Mouse (Mus musculus): ENCODE measurements at regions not wholly inside any gene's neighbourhood (a gene's known extent, or its start where the extent isn't known, plus 50 kb on each side); places are given as distances from the start of the nearest gene placed in this dataset.

- no peaks in the 10 kb centered on the region for H3K4me1 ChIP-seq (ENCODE audit: control insufficient read depth, insufficient read depth, low read length)
- ATAC-seq (ENCODE audit: insufficient number of reproducible peaks, low FRiP score, low TSS enrichment, low read depth) = no peak
- no peak overlapping the region for H3K9ac ChIP-seq (ENCODE audit: low read length)
- no peaks in the 10 kb centered on the region for H3K27me3 ChIP-seq (ENCODE audit: control insufficient read depth, insufficient read depth, low read length)
- no peak overlapping the region for H3K4me2 ChIP-seq (ENCODE audit: low read depth, severe bottlenecking)
- no peak overlapping the region for H3K27ac ChIP-seq (replicated peaks; ENCODE audit: low read depth, low read length)
- no peak for DNase-seq (ENCODE audit: low spot score)
- no peak overlapping the region for H3K4me3 ChIP-seq (ENCODE audit: low read depth, low read length)
- WGBS = 89% methylated on average over 10 of the region's 10 CpGs
- no peaks in the 10 kb centered on the region for H3K9me3 ChIP-seq (ENCODE audit: control insufficient read depth, low read length)
- no peaks in the 10 kb centered on the region for H3K36me3 ChIP-seq (ENCODE audit: control insufficient read depth, insufficient read depth, low read length)
Measured at GRCm38 (mm10) chr13:43724161-43724560, 60.4 kb upstream of the Cd83 start.

- H3K9ac ChIP-seq (ENCODE audit: low read length) = no peak overlapping the region
- H3K27ac ChIP-seq (replicated peaks; ENCODE audit: low read depth, low read length) = no peak overlapping the region
- peak; percentile 76 for DNase-seq (ENCODE audit: low spot score)
- H3K4me3 ChIP-seq (ENCODE audit: low read depth, low read length) = no peak overlapping the region
- no peaks in the 10 kb centered on the region for H3K9me3 ChIP-seq (ENCODE audit: control insufficient read depth, low read length)
- 27% methylated on average over 7 of the region's 7 CpGs for WGBS
- no peak for ATAC-seq (ENCODE audit: insufficient number of reproducible peaks, low FRiP score, low TSS enrichment, low read depth)
- H3K36me3 ChIP-seq (ENCODE audit: control insufficient read depth, insufficient read depth, low read length) = no peaks in the 10 kb centered on the region
- H3K27me3 ChIP-seq (ENCODE audit: control insufficient read depth, insufficient read depth, low read length) = no peaks in the 10 kb centered on the region
- no peaks in the 10 kb centered on the region for H3K4me1 ChIP-seq (ENCODE audit: control insufficient read depth, insufficient read depth, low read length)
- H3K4me2 ChIP-seq (ENCODE audit: low read depth, severe bottlenecking) = no peak overlapping the region
Measured at GRCm38 (mm10) chr13:43725698-43726097, 58.9 kb upstream of the Cd83 start.

- no peaks in the 10 kb centered on the region for H3K9me3 ChIP-seq (ENCODE audit: control insufficient read depth, low read length)
- DNase-seq (ENCODE audit: low spot score) (no peak), ATAC-seq (ENCODE audit: insufficient number of reproducible peaks, low FRiP score, low TSS enrichment, low read depth) (no peak)
- H3K4me2 ChIP-seq (ENCODE audit: low read depth, severe bottlenecking) = no peak overlapping the region
- no peak overlapping the region for H3K4me3 ChIP-seq (ENCODE audit: low read depth, low read length)
- 75% methylated on average over 13 of the region's 13 CpGs for WGBS
- no peaks in the 10 kb centered on the region for H3K36me3 ChIP-seq (ENCODE audit: control insufficient read depth, insufficient read depth, low read length)
- no peak overlapping the region for H3K9ac ChIP-seq (ENCODE audit: low read length)
- no peak overlapping the region for H3K27ac ChIP-seq (replicated peaks; ENCODE audit: low read depth, low read length)
- no peaks in the 10 kb centered on the region for H3K4me1 ChIP-seq (ENCODE audit: control insufficient read depth, insufficient read depth, low read length)
- no peaks in the 10 kb centered on the region for H3K27me3 ChIP-seq (ENCODE audit: control insufficient read depth, insufficient read depth, low read length)
Measured at GRCm38 (mm10) chr13:43726895-43727341, 57.7 kb upstream of the Cd83 start.

- Histone ChIP-seq H3K27me3 (ENCODE audit: control insufficient read depth, insufficient read depth, low read length) (no peaks in the 10 kb centered on the region), H3K36me3 (ENCODE audit: control insufficient read depth, insufficient read depth, low read length) (no peaks in the 10 kb centered on the region), H3K4me2 (ENCODE audit: low read depth, severe bottlenecking) (no peak overlapping the region), H3K27ac (replicated peaks; ENCODE audit: low read depth, low read length) (no peak overlapping the region), H3K4me1 (ENCODE audit: control insufficient read depth, insufficient read depth, low read length) (no peaks in the 10 kb centered on the region), H3K4me3 (ENCODE audit: low read depth, low read length) (no peak overlapping the region), H3K9me3 (ENCODE audit: control insufficient read depth, low read length) (no peaks in the 10 kb centered on the region), H3K9ac (ENCODE audit: low read length) (no peak overlapping the region)
- 88% methylated on average over 11 of the region's 11 CpGs for WGBS
- no peak for ATAC-seq (ENCODE audit: insufficient number of reproducible peaks, low FRiP score, low TSS enrichment, low read depth)
- no peak for DNase-seq (ENCODE audit: low spot score)
Measured at GRCm38 (mm10) chr13:43729617-43730016, 55.0 kb upstream of the Cd83 start.

GRCm38 (mm10) chr13:43733061-43733460 is 51.5 kb upstream of the Cd83 start:
- 74% methylated on average over 10 of the region's 10 CpGs for WGBS
- DNase-seq (ENCODE audit: low spot score) = no peak

GRCm38 (mm10) chr13:43734641-43735040 is 49.9 kb upstream of the Cd83 start:
- ATAC-seq (ENCODE audit: insufficient number of reproducible peaks, low FRiP score, low TSS enrichment, low read depth) (no peak), DNase-seq (ENCODE audit: low spot score) (no peak)
- Histone ChIP-seq H3K27ac (replicated peaks; ENCODE audit: low read depth, low read length) (no peak overlapping the region), H3K36me3 (ENCODE audit: control insufficient read depth, insufficient read depth, low read length) (no peaks in the 10 kb centered on the region), H3K9ac (ENCODE audit: low read length) (no peak overlapping the region), H3K27me3 (ENCODE audit: control insufficient read depth, insufficient read depth, low read length) (no peaks in the 10 kb centered on the region), H3K9me3 (ENCODE audit: control insufficient read depth, low read length) (no peaks in the 10 kb centered on the region), H3K4me1 (ENCODE audit: control insufficient read depth, insufficient read depth, low read length) (no peaks in the 10 kb centered on the region), H3K4me3 (ENCODE audit: low read depth, low read length) (no peak overlapping the region), H3K4me2 (ENCODE audit: low read depth, severe bottlenecking) (no peak overlapping the region)
- WGBS = 84% methylated on average over 14 of the region's 14 CpGs

More at GRCm38 (mm10) chr13:43733061-43733460, 51.5 kb upstream of the Cd83 start:
- no peak overlapping the region for H3K4me3 ChIP-seq (ENCODE audit: low read depth, low read length)
- ATAC-seq (ENCODE audit: insufficient number of reproducible peaks, low FRiP score, low TSS enrichment, low read depth) = no peak
- no peak overlapping the region for H3K4me2 ChIP-seq (ENCODE audit: low read depth, severe bottlenecking)
- no peak overlapping the region for H3K27ac ChIP-seq (replicated peaks; ENCODE audit: low read depth, low read length)
- no peak overlapping the region for H3K9ac ChIP-seq (ENCODE audit: low read length)
- H3K4me1 ChIP-seq (ENCODE audit: control insufficient read depth, insufficient read depth, low read length) = no peaks in the 10 kb centered on the region
- H3K27me3 ChIP-seq (ENCODE audit: control insufficient read depth, insufficient read depth, low read length) = no peaks in the 10 kb centered on the region
- no peaks in the 10 kb centered on the region for H3K9me3 ChIP-seq (ENCODE audit: control insufficient read depth, low read length)
- no peaks in the 10 kb centered on the region for H3K36me3 ChIP-seq (ENCODE audit: control insufficient read depth, insufficient read depth, low read length)
